Mouse (Mus musculus): Measurements from ENCODE around the gene Ski. TPM values are rescaled to one million over a fixed set of nuclear protein-coding genes. Genes with fewer than 3 reads are reported as not detected.

The Ski gene
- polyA plus RNA-seq, 1 experiment from 2014 or later = 15.1 TPM

GRCm38 (mm10) chr4:155238276-155238675, 15.9 kb upstream of the Ski start:
- Histone ChIP-seq H3K9me3 (ENCODE audit: control insufficient read depth, low read length) (no peaks in the 10 kb centered on the region), H3K9ac (ENCODE audit: low read length) (no peak overlapping the region), H3K27ac (ENCODE audit: low read depth, low read length) (no peak overlapping the region), H3K36me3 (ENCODE audit: control insufficient read depth, insufficient read depth, low read length) (no peaks in the 10 kb centered on the region), H3K4me2 (ENCODE audit: low read depth) (no peak overlapping the region), H3K4me1 (ENCODE audit: control insufficient read depth, insufficient read depth, low read length) (peaks cover 23% of the 10 kb centered on the region), H3K27me3 (ENCODE audit: control insufficient read depth, insufficient read depth, low read length) (no peaks in the 10 kb centered on the region), H3K4me3 (ENCODE audit: low read depth, low read length) (no peak overlapping the region)
- no peak for DNase-seq (ENCODE audit: low spot score)
- WGBS = 68% methylated on average over 5 of the region's 5 CpGs
- no peak for ATAC-seq (ENCODE audit: insufficient read depth, low FRiP score, low TSS enrichment)

- H3K36me3 ChIP-seq (ENCODE audit: control insufficient read depth, insufficient read depth, low read length) = no peaks in the 10 kb centered on the region
- no peaks in the 10 kb centered on the region for H3K9me3 ChIP-seq (ENCODE audit: control insufficient read depth, low read length)
- H3K4me3 ChIP-seq (ENCODE audit: low read depth, low read length) = no peak overlapping the region
- 73% methylated on average over 12 of the region's 12 CpGs for WGBS
- no peak overlapping the region for H3K27ac ChIP-seq (ENCODE audit: low read depth, low read length)
- ATAC-seq (ENCODE audit: insufficient read depth, low FRiP score, low TSS enrichment) (no peak), DNase-seq (ENCODE audit: low spot score) (no peak)
- H3K4me1 ChIP-seq (ENCODE audit: control insufficient read depth, insufficient read depth, low read length) = peaks cover 24% of the 10 kb centered on the region
- H3K27me3 ChIP-seq (ENCODE audit: control insufficient read depth, insufficient read depth, low read length) = no peaks in the 10 kb centered on the region
- H3K4me2 ChIP-seq (ENCODE audit: low read depth) = no peak overlapping the region
- H3K9ac ChIP-seq (ENCODE audit: low read length) = no peak overlapping the region
Measured at GRCm38 (mm10) chr4:155236737-155237385, 14.5 kb upstream of the Ski start.

GRCm38 (mm10) chr4:155235311-155236119, 13.1 kb upstream of the Ski start:
- DNase-seq (ENCODE audit: low spot score) (peak; percentile 84), ATAC-seq (ENCODE audit: insufficient read depth, low FRiP score, low TSS enrichment) (peak; percentile 69)
- H3K9me3 ChIP-seq (ENCODE audit: control insufficient read depth, low read length) = no peaks in the 10 kb centered on the region
- H3K9ac ChIP-seq (ENCODE audit: low read length) = peak overlapping the region; percentile 54
- WGBS = 32% methylated on average over 18 of the region's 18 CpGs
- H3K27ac ChIP-seq (ENCODE audit: low read depth, low read length) = peak overlapping the region; percentile 84
- no peaks in the 10 kb centered on the region for H3K27me3 ChIP-seq (ENCODE audit: control insufficient read depth, insufficient read depth, low read length)
- no peak overlapping the region for H3K4me3 ChIP-seq (ENCODE audit: low read depth, low read length)
- H3K4me2 ChIP-seq (ENCODE audit: low read depth) = peak overlapping the region; percentile 27
- peaks cover 24% of the 10 kb centered on the region for H3K4me1 ChIP-seq (ENCODE audit: control insufficient read depth, insufficient read depth, low read length)
- no peaks in the 10 kb centered on the region for H3K36me3 ChIP-seq (ENCODE audit: control insufficient read depth, insufficient read depth, low read length)

- Histone ChIP-seq H3K27me3 (ENCODE audit: control insufficient read depth, insufficient read depth, low read length) (no peaks in the 10 kb centered on the region), H3K9me3 (ENCODE audit: control insufficient read depth, low read length) (no peaks in the 10 kb centered on the region), H3K27ac (ENCODE audit: low read depth, low read length) (peak overlapping the region; percentile 84), H3K4me2 (ENCODE audit: low read depth) (no peak overlapping the region), H3K9ac (ENCODE audit: low read length) (peak overlapping the region; percentile 54; the same call in 1 of the 2 replicates), H3K4me3 (ENCODE audit: low read depth, low read length) (no peak overlapping the region), H3K36me3 (ENCODE audit: control insufficient read depth, insufficient read depth, low read length) (no peaks in the 10 kb centered on the region), H3K4me1 (ENCODE audit: control insufficient read depth, insufficient read depth, low read length) (peaks cover 24% of the 10 kb centered on the region)
- 0 out of 2 replicates have a peak, but pooled peaks have one; percentile 14 for ATAC-seq (ENCODE audit: insufficient read depth, low FRiP score, low TSS enrichment)
- 77% methylated on average over 8 of the region's 8 CpGs for WGBS
- peak; percentile 34 for DNase-seq (ENCODE audit: low spot score)
Measured at GRCm38 (mm10) chr4:155234371-155235310, 12.2 kb upstream of the Ski start.

- no peaks in the 10 kb centered on the region for H3K27me3 ChIP-seq (ENCODE audit: control insufficient read depth, insufficient read depth, low read length)
- 21% methylated on average over 10 of the region's 10 CpGs for WGBS
- H3K9ac ChIP-seq (ENCODE audit: low read length) = no peak overlapping the region
- H3K4me1 ChIP-seq (ENCODE audit: control insufficient read depth, insufficient read depth, low read length) = peaks cover 24% of the 10 kb centered on the region
- H3K36me3 ChIP-seq (ENCODE audit: control insufficient read depth, insufficient read depth, low read length) = no peaks in the 10 kb centered on the region
- peak; percentile 28 for DNase-seq (ENCODE audit: low spot score)
- H3K4me3 ChIP-seq (ENCODE audit: low read depth, low read length) = no peak overlapping the region
- no peaks in the 10 kb centered on the region for H3K9me3 ChIP-seq (ENCODE audit: control insufficient read depth, low read length)
- no peak overlapping the region for H3K4me2 ChIP-seq (ENCODE audit: low read depth)
- H3K27ac ChIP-seq (ENCODE audit: low read depth, low read length) = no peak overlapping the region
- peak; percentile 39; the same call in 1 of the 2 replicates for ATAC-seq (ENCODE audit: insufficient read depth, low FRiP score, low TSS enrichment)
Measured at GRCm38 (mm10) chr4:155233878-155234277, 11.5 kb upstream of the Ski start.

GRCm38 (mm10) chr4:155228461-155228860, 6.1 kb upstream of the Ski start:
- DNase-seq (ENCODE audit: low spot score) (no peak), ATAC-seq (ENCODE audit: insufficient read depth, low FRiP score, low TSS enrichment) (no peak)
- Histone ChIP-seq H3K27ac (ENCODE audit: low read depth, low read length) (no peak overlapping the region), H3K9me3 (ENCODE audit: control insufficient read depth, low read length) (no peaks in the 10 kb centered on the region), H3K27me3 (ENCODE audit: control insufficient read depth, insufficient read depth, low read length) (no peaks in the 10 kb centered on the region), H3K9ac (ENCODE audit: low read length) (no peak overlapping the region), H3K36me3 (ENCODE audit: control insufficient read depth, insufficient read depth, low read length) (no peaks in the 10 kb centered on the region), H3K4me3 (ENCODE audit: low read depth, low read length) (no peak overlapping the region), H3K4me1 (ENCODE audit: control insufficient read depth, insufficient read depth, low read length) (peaks cover 7% of the 10 kb centered on the region; the same call in 1 of the 2 replicates), H3K4me2 (ENCODE audit: low read depth) (no peak overlapping the region)
- 82% methylated on average over 5 of the region's 5 CpGs for WGBS

- ATAC-seq (ENCODE audit: insufficient read depth, low FRiP score, low TSS enrichment) (no peak), DNase-seq (ENCODE audit: low spot score) (no peak)
- H3K9me3 ChIP-seq (ENCODE audit: control insufficient read depth, low read length) = no peaks in the 10 kb centered on the region
- 95% methylated on average over 4 of the region's 4 CpGs for WGBS
- H3K4me2 ChIP-seq (ENCODE audit: low read depth) = no peak overlapping the region
- no peaks in the 10 kb centered on the region for H3K36me3 ChIP-seq (ENCODE audit: control insufficient read depth, insufficient read depth, low read length)
- no peaks in the 10 kb centered on the region for H3K27me3 ChIP-seq (ENCODE audit: control insufficient read depth, insufficient read depth, low read length)
- no peak overlapping the region for H3K4me3 ChIP-seq (ENCODE audit: low read depth, low read length)
- H3K27ac ChIP-seq (ENCODE audit: low read depth, low read length) = no peak overlapping the region
- H3K9ac ChIP-seq (ENCODE audit: low read length) = no peak overlapping the region
- H3K4me1 ChIP-seq (ENCODE audit: control insufficient read depth, insufficient read depth, low read length) = 0 out of 2 replicates have a peak, but pooled peaks cover 4% of the 10 kb centered on the region
Measured at GRCm38 (mm10) chr4:155227986-155228385, 5.6 kb upstream of the Ski start.

- no peak overlapping the region for H3K27ac ChIP-seq (ENCODE audit: low read depth, low read length)
- ATAC-seq (ENCODE audit: insufficient read depth, low FRiP score, low TSS enrichment) (no peak), DNase-seq (ENCODE audit: low spot score) (no peak)
- no peaks in the 10 kb centered on the region for H3K36me3 ChIP-seq (ENCODE audit: control insufficient read depth, insufficient read depth, low read length)
- WGBS = 75% methylated on average over 5 of the region's 5 CpGs
- no peak overlapping the region for H3K4me3 ChIP-seq (ENCODE audit: low read depth, low read length)
- H3K9ac ChIP-seq (ENCODE audit: low read length) = no peak overlapping the region
- no peaks in the 10 kb centered on the region for H3K27me3 ChIP-seq (ENCODE audit: control insufficient read depth, insufficient read depth, low read length)
- H3K9me3 ChIP-seq (ENCODE audit: control insufficient read depth, low read length) = no peaks in the 10 kb centered on the region
- 0 out of 2 replicates have a peak, but pooled peaks cover 7% of the 10 kb centered on the region for H3K4me1 ChIP-seq (ENCODE audit: control insufficient read depth, insufficient read depth, low read length)
- no peak overlapping the region for H3K4me2 ChIP-seq (ENCODE audit: low read depth)
Measured at GRCm38 (mm10) chr4:155225918-155226317, 3.5 kb upstream of the Ski start.
